Mouse (Mus musculus) thymus, postnatal 14 days (tissue): ENCODE measurements around the gene Cntfr.
"Not testable (repeated sequence)": the region's sequence is repeated elsewhere in the genome, so short reads cannot be mapped to it uniquely, and the experiment has no call there.

ENCODE experiments used
- DNase-seq: peaks from one replicate; pipeline ENCODE4 v3.0.0; 2021

Cntfr gene

GRCm38 (mm10) chr4:41708192-41708745 is 11.4 kb upstream of the Cntfr start:
- DNase-seq: peak; percentile 42

- DNase-seq: peak; percentile 81
Observed at GRCm38 (mm10) chr4:41707011-41707535, 10.2 kb upstream of the Cntfr start.

- DNase-seq: no peak
Observed at GRCm38 (mm10) chr4:41705922-41706754, 9.2 kb upstream of the Cntfr start.

- DNase-seq: no peak
Observed at GRCm38 (mm10) chr4:41704651-41705050, 7.8 kb upstream of the Cntfr start.

GRCm38 (mm10) chr4:41702226-41702625 is 5.3 kb upstream of the Cntfr start:
- DNase-seq: not testable (repeated sequence)

- not testable (repeated sequence) for DNase-seq
Observed at GRCm38 (mm10) chr4:41700224-41700623, 3.3 kb upstream of the Cntfr start.

GRCm38 (mm10) chr4:41699783-41700182 is 2.9 kb upstream of the Cntfr start, which contains the start of gene Il11ra1:
Gene Il11ra1 (plus strand): TSS chr4:41699989.
- DNase-seq: not testable (repeated sequence)

GRCm38 (mm10) chr4:41698421-41699016 is 1.6 kb upstream of the Cntfr start:
- DNase-seq: not testable (repeated sequence)

- DNase-seq: not testable (repeated sequence)
Observed at GRCm38 (mm10) chr4:41696452-41696851, 437 bp downstream of the Cntfr start.

- DNase-seq: not testable (repeated sequence)
Observed at GRCm38 (mm10) chr4:41695800-41696199, 1.1 kb downstream of the Cntfr start.

- DNase-seq: not testable (repeated sequence)
Observed at GRCm38 (mm10) chr4:41693511-41693910, 3.4 kb downstream of the Cntfr start.

- DNase-seq: not testable (repeated sequence)
Observed at GRCm38 (mm10) chr4:41690014-41690413, 6.9 kb downstream of the Cntfr start.

- not testable (repeated sequence) for DNase-seq
Observed at GRCm38 (mm10) chr4:41688562-41688961, 8.3 kb downstream of the Cntfr start.

GRCm38 (mm10) chr4:41685882-41686492 is 10.9 kb downstream of the Cntfr start:
- not testable (repeated sequence) for DNase-seq

- DNase-seq: not testable (repeated sequence)
Observed at GRCm38 (mm10) chr4:41684931-41685453, 11.9 kb downstream of the Cntfr start.

GRCm38 (mm10) chr4:41684131-41684930 is 12.6 kb downstream of the Cntfr start:
- not testable (repeated sequence) for DNase-seq

GRCm38 (mm10) chr4:41683303-41683702 is 13.6 kb downstream of the Cntfr start:
- not testable (repeated sequence) for DNase-seq

- DNase-seq: no peak
Observed at GRCm38 (mm10) chr4:41682789-41683188, 14.1 kb downstream of the Cntfr start.

- DNase-seq: no peak
Observed at GRCm38 (mm10) chr4:41681947-41682346, 14.9 kb downstream of the Cntfr start.

GRCm38 (mm10) chr4:41681176-41681575 is 15.7 kb downstream of the Cntfr start:
- DNase-seq: no peak

- no peak for DNase-seq
Observed at GRCm38 (mm10) chr4:41679291-41679690, 17.6 kb downstream of the Cntfr start.

- DNase-seq: no peak
Observed at GRCm38 (mm10) chr4:41678863-41679262, 18.0 kb downstream of the Cntfr start.
